Mouse (Mus musculus): ENCODE measurements around the gene Tm9sf1. TPM values are rescaled to one million over a fixed set of nuclear protein-coding genes. Genes with fewer than 3 reads are reported as not detected.

Tm9sf1 gene
- 33.0 and 38.5 TPM in 2 replicates for polyA plus RNA-seq (2012; rRNA removed)

DNA sequence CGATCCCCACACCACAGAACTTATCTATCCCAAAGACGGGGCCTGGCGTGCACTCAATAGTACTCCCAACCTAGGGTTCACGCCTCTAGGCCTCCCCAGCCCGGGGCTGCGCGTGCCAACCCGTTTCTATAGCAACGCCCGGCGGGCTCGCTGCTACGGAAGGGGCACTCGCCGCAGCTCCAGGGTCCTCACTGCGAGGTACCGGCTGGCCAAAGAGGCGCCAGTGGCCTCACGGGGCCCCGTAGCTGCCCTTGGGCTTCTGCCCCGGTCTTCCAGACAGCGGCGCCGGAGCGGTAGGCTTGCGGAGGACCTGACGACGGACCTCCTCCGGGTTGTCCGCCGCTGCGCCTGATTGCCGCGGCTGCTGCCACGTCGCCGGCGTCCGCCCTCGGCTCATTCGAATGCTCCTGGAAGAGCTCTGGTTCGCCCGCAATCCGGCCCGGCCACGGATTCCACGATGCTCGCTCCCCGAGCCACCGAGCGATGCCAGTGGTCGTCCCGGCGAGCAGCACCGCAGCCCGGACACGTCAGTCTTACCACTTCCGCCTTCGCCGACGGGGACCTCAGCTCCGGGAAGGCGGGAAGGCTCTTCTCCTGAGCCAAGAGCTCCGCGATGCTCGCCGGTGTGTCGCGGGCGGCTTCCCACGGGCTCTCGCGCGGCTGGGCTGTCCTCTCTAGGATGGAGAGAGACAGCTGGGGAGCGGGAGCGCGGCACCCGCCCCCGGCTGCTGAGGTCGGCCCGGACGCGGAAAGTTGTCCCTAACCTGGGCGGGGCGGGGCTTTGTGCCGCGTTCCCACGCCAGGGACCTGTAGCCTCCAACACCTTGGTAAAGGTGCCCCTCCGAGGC, at the start of gene Tm9sf1:
Gene Tm9sf1, minus strand, starts transcription at position 747 of the 848 bp plus-strand sequence.
- DNase-seq (ENCODE audit: extremely low spot score in 1 of 2, low spot score in 1 of 2), result peak; percentile 59 to 83

DNA sequence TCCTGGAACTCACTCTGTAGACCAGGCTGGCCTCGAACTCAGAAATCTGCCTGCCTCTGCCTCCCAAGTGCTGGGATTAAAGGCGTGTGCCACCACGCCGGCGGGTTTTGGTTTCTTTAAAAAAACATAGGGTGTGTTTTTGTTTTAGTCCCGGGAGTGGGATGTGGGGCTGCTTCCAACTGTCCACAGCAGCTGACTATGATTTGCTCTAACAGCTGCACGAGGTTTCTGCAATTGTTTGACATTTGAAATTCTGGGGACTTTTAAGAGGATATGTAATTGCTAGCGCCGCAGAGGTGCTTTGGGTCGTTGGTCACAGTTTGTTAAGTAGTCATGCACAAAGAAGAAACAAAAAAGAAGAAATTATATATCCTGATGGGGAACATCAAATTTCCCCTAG, 45.8 kb upstream of the Tm9sf1 start:
- no peak for DNase-seq (ENCODE audit: extremely low spot score in 1 of 2, low spot score in 1 of 2)

DNA sequence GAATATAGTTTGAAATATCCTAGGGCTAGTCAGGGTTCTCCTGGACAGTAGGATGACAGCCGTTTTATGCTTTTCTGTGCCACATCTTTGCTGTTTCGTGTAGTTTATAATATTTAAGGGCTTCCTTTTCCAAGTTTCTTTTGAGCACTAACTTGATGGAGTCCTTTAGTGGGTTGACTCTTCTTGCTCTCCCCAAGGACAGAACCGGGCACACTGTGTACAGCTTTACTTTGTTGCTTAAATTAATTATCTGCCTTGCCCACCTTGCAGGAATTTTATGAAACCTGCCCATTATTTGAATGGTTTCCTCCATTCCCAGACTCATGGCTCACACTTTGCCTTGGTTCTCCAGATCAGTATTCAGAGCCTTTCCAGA, 38.5 kb upstream of the Tm9sf1 start:
- no peak for DNase-seq (ENCODE audit: extremely low spot score in 1 of 2, low spot score in 1 of 2)

DNA sequence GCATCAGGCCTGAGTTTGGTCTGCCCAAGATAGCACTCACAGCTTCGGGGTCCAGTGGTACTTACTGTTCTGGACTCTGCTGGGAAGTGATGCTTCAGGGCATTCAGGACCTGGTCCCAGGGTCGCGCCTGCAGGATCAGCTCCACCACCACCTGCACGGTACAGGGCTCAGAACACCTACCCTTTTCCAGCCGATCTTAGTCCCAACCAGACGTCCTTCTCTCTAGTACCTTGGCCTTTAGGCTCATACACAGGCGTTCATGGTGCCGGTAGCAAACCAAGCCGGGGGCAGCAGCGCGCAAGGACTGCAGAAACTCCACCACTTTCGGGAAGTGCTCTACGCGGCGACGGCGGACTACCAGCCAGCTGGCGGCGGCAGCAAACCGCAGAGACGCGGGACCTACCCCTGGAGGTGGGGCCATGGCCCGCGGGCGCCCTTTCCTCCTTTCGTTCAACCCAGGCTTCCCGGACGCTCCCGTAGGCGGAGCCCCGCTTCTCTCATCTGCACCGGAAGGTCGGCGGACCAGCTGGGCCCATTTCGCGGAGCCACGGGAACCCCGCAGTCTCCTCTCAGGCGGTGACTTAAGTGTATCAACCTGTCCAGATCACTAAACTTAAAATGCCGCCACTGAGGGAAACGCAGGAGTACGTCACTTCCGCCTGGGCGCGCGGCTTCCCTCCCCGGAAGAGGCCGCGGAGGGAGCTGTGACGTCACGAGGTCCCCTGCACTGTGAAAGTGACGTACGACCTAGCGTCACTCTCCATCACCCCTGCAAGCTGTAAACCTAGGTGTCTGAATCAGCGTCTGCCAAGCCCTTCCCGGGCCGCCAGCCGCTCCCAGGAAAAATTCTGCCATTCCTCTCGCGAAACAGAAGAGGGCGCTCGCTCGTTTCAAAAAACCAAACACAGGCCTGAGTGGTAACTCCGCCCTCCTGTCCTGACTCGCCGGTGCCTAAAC, 37.8 kb upstream of the Tm9sf1 start, which contains the start of gene Tinf2:
Gene Tinf2, minus strand, starts transcription at position 661 of the 958 bp plus-strand sequence.
- peak; percentile 94 to 98 for DNase-seq (ENCODE audit: extremely low spot score in 1 of 2, low spot score in 1 of 2)

DNA sequence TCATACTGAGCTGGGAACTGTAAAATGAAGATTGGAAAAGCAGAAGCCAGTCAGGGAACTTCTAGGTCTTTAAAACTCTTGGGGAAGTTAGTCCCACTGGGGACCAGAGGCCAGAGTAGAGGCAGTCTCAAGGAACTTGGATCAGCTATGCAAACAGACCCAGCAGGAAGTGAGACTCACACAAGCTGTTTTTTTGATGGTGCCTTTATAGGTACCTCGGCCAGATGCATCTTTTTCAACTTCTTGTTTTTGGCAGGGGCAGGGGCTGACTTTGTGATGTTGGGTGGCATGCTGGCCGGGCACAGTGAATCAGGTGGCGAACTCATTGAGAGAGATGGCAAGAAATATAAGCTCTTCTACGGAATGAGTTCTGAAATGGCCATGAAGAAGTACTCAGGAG, 34.0 kb upstream of the Tm9sf1 start:
- no peak for DNase-seq (ENCODE audit: extremely low spot score in 1 of 2, low spot score in 1 of 2)

DNA sequence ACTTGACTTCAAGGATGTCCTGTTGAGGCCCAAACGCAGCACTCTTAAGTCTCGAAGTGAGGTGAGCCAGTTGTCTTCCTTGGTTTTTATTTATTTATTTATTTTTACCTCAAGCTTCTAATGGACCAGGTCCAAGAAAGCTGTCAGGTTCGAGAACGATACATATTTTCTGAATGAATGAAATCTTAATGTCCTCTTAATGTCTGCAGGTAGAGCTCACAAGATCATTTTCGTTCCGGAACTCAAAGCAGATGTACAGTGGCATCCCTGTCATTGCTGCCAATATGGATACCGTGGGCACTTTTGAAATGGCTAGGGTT, 29.1 kb upstream of the Tm9sf1 start:
- DNase-seq (ENCODE audit: extremely low spot score in 1 of 2, low spot score in 1 of 2), result no peak

DNA sequence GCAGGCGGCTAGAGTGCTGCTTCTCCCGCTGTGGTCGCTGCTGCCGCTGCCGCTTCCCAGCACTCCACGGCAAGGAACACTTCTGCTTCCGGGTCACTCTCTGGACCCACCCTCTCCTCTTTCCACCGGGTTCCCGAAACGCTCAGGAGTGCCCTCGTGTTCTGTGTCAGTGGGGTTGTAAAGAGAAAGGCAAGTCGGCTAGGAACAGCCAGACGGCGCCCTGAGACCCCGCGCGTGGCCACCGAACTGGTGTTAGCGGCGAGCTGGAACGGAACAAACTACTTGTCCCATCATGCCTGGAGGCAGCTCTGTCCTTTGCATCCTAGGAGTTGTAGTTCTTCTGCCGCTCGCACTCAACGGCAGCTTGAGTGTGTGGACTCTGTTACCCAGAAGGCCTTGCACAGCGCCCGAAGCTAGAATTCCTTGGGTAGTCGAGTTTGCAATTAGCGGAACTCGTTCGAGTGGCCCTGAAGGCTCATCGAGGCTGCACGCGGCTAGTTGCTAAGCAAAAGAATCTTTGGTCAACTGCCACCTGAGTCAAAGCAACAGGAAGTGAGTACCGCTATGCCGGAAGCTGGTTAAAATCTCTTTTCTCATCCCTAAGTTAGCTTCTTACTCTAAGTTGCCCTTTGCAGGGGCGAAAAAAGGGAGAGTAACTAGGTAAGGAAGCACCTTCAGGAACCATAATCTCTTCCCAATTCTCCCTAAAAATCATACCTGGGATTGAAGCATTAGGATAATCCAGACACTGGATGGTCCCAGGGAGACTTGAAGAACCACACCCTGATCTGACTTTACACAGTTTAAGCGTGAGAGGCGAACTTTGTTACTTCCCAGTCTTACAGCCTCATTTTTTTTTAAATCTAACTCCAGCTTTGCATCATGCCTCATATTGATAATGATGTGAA, 28.5 kb upstream of the Tm9sf1 start, which contains the start of the genes Gmpr2 and Nedd8:
Gene Gmpr2, plus strand, starts transcription at position 109 of the 908 bp plus-strand sequence.
Gene Nedd8, minus strand, starts transcription at position 292 of the 908 bp plus-strand sequence.
- DNase-seq (ENCODE audit: extremely low spot score in 1 of 2, low spot score in 1 of 2), result peak; percentile 96

DNA sequence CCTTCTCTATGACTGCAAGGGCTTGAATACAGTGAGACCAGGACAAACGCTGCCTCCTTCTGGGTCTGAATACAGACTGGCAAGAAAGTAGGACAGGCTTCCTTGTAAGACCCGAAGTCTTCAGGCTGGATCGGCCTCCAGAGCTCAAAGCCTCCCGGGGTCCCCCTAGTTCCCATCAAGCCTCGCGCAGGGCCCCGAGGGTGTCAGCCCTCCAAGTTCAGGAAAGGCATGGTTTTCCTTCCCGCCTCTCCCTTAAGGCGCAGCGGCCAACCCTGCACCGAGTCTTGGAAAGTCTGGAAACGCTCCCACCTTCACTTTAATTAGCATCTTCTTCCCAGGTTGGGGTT, 27.9 kb upstream of the Tm9sf1 start:
- DNase-seq (ENCODE audit: extremely low spot score in 1 of 2, low spot score in 1 of 2), result peak in 1 of 2 experiments; percentile 44

DNA sequence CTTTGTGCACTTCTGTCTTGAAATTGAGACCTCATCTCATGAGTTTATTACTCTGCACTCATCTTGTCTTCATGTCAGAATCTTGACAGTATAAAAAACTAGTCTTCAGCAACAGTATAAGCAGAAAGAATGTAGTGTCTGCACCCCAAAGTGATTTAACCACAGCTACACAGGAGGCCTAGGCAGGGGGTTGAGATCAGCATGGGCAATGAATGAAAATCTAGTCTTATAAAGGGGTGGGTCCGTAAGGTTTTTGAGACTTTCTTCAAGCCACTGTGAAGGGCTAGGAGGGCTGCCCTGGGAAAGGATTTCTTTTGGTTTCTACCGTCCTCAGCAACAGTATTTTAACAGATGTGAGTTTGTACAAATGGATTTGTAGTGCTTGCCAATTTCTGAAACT, 17.0 kb upstream of the Tm9sf1 start:
- DNase-seq (ENCODE audit: extremely low spot score in 1 of 2, low spot score in 1 of 2), result no peak

DNA sequence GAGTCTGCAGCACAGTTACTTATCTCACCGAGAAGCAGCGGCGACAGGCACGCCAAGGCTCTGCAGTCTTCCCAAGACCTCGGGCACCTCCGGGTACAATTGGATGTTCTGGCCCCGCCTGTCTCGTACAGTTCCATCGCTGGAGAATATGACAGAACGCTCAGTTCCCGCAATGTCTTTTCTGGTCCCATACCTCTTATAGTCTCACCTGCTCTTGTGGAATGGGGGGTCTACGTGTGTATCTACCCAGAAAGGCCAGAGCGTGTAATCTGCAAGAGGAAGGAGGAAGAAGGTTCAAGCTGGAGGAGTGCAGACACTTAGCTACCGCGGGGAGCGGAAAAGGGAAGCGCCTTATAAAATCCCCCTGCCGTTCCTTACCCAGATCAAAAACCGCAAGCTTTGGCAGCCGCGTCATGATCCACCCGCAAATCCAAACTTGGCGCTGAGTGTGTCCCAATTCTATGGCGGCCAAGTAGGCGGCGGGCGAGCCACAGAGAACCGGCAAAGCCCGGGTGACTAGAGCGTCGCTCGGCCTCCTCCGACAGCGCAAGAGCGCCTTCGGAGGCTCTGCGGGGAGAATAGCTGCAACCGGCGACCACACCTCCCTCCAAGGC, 16.5 kb upstream of the Tm9sf1 start, which contains the start of gene Mdp1:
Gene Mdp1, minus strand, starts transcription at position 549 of the 614 bp plus-strand sequence.
- peak; percentile 66 to 87 for DNase-seq (ENCODE audit: extremely low spot score in 1 of 2, low spot score in 1 of 2)

DNA sequence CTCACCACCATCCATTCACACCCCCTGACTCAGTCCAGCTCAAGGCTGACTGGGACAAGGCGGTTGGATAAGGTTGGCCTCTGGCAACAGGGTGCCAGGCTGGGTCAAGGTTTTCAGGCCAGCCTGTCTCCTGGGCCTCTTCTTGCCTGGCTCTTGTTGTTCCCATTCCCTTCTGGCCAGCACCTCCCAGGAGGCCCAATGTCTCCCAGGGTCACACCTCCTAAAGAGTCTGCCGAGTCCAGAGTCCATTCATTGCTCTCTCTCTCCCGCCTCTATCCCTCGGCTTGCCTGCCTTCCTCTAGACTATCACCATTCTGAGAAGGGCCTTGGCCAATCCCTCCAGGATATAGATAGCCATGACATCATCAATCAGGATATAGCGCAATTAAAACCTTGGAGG, 14.4 kb upstream of the Tm9sf1 start:
- DNase-seq (ENCODE audit: extremely low spot score in 1 of 2, low spot score in 1 of 2), result no peak

DNA sequence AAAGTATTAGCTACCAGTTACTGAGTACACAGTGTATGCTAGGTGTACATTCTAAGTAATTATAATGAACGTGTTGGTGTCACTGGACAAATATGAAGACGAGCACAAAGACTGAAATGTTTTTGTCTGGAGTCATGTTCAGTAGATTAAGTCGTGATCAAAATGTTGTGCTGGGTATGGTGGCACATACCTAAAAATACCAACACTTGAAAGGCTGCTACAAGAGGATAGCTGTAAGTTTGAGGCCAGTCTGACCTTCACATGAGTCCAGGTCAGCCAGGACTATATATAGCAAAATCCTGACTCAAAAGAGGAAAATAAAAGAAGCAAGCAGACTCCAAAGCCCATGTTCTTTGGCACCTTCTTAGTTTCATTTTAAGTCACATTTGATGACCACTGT, 13.3 kb upstream of the Tm9sf1 start:
- DNase-seq (ENCODE audit: extremely low spot score in 1 of 2, low spot score in 1 of 2), result no peak

DNA sequence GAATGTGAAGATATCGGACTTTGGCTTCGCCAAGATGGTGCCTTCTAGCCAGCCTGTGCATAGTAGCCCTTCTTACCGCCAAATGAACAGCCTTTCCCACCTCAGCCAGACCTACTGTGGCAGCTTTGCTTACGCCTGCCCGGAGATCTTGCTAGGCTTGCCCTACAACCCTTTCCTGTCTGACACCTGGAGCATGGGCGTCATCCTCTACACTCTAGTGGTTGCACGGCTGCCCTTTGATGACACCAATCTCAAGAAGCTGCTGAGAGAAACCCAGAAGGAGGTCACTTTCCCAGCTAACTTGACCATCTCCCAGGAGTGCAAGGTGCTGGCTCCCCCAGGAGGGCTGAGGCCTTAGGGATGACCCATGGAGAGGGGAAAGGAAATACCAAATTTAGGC, 7.9 kb upstream of the Tm9sf1 start:
- DNase-seq (ENCODE audit: extremely low spot score in 1 of 2, low spot score in 1 of 2), result no peak

DNA sequence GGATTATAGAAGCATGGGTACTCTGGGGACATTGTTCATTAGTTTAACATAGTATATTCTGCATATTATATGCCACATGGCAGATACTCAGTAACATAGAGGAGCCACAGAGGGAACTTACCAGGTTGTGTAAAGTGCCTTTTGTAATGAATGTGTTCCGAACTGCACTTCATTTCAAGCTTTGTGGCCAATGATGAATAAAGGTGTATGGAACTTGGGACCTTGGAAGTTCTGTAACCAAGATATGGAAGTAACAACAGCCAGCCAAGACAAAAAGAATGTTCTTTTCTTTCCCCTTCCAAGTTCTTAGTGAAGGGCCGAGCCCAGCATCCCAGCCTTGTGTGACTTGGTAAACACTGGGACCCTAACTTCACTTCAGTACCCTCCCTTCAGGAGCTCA, 6.3 kb upstream of the Tm9sf1 start, which contains the start of gene Tssk4:
Gene Tssk4, plus strand, starts transcription at position 301 of the 400 bp plus-strand sequence.
- no peak for DNase-seq (ENCODE audit: extremely low spot score in 1 of 2, low spot score in 1 of 2)

DNA sequence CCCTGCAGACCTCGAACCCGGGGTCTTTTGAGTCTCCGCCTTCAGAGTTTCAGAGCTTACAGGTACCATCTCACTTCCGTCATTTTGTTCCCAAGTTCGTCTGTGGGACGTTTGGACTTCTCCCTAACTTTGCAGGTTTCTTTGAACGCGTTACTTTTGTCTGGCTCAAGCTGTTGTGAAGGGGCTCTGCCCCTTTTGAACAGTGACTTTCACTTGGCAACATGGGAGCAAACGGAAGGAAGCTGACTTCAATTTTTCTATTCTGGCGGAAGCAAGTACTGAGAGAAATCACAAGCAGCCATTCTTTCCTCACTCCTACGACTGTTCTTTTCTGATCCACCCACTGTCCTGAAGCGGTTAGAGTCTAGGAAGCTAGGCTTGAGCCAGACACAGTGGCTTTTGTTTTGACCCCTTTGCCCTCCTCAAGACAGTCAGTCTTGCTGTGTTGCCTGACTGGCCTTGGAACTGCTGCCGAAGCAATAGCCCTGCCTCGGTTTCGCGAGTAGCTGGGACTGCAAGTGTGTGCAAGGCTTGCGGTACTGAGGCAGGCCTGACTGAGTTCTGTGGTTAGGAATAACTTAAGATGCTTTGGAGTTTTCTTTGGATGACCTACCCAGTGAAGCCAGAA, 769 bp upstream of the Tm9sf1 start:
- DNase-seq (ENCODE audit: extremely low spot score in 1 of 2, low spot score in 1 of 2), result no peak

DNA sequence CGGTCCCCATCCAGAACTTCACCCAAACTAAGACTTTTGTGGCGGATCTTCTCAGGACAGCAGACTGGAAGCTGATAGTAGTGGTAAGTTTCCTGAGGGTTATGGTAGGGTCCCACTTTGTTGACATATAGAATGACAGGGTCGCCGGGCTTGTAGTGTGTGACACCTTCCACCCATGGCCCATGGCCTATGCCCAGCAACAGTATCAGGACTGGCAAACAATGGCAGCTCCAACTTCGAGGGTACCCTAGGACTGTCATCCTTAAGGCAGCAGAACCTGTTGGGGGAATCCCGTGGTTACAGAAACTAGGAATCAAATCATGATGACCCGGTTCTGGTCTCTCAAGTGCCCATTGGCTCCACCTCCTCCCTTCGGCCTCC, 937 bp downstream of the Tm9sf1 start:
- DNase-seq (ENCODE audit: extremely low spot score in 1 of 2, low spot score in 1 of 2), result no peak

DNA sequence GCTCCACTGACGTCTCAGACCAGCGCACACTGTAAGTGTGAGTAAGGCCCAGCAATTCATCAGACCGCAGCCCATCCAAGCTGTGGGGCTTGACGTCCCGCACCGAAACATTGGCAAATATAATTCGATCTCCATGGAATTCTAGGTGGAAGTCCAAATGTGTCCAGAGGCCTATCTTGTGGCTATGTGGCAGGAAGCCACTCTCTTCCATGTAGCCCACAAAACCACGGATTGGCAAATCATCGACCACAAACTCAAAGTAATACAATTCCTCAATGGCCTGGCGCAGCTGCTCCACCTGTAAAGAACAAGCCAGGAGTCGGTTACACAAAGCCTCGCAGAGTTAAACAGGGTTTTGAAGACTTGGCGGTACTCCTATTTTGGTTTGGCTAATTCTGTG, 2.3 kb downstream of the Tm9sf1 start:
- no peak for DNase-seq (ENCODE audit: extremely low spot score in 1 of 2, low spot score in 1 of 2)

DNA sequence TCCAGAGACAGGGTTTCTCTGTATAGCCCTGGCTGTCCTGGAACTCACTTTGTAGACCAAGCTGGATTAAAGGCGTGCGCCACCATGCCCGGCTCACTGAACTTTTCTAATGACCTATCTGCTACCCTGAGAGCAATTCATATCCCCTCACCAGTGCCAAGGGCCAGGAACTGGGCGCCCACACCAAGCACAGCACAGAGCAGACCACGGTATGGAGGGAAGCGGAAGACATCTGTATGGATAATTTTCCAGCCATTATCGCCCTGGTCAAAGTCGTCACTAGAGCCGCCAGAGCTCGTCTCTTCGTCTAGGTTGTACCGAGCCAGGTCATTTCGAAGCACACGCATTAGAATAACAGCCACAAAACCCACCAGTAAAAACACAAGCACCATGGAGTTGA, 2.8 kb downstream of the Tm9sf1 start:
- DNase-seq (ENCODE audit: extremely low spot score in 1 of 2, low spot score in 1 of 2), result no peak

DNA sequence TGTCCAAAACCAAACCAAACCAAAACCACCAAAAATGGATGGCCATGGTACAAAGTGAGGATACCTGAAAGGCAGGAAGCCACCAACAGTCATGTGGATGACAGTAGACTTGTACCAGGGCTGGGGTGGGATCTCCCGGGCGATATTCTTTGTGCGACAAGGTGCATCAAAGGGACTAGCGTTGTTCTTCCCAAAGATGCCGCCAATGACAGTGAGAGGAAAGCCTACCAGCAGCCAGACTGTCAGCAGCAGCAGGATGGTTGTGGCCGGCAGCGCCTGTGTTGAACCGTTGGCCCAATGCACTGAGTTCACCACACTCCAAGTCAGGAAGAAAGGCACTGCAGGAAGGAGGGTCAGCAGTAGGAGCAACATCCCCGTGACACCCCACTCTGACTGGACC, 5.8 kb downstream of the Tm9sf1 start, which contains the start of gene Gm49378:
Gene Gm49378, minus strand, starts transcription at position 101 of the 400 bp plus-strand sequence.
- DNase-seq (ENCODE audit: extremely low spot score in 1 of 2, low spot score in 1 of 2), result no peak

Measured in frontal cortex, adult 2 months (tissue).